Mouse (Mus musculus) liver, embryonic 14.5 days (tissue): ENCODE measurements at regions not wholly inside any gene's neighbourhood (a gene's known extent, or its start where the extent isn't known, plus 50 kb on each side); places are given as distances from the start of the nearest gene placed in this dataset.

Experiments
- CTCF ChIP-seq: IDR thresholded peaks from 2 replicates; pipeline ENCODE4 v1.5.1; 2016; ENCODE audit warnings: antibody characterized with exemption, low read depth, control low read depth
- EP300 ChIP-seq: IDR thresholded peaks from 2 replicates; pipeline ENCODE4 v1.6.1; 2016; ENCODE audit warnings: antibody characterized with exemption, low read depth

DNA sequence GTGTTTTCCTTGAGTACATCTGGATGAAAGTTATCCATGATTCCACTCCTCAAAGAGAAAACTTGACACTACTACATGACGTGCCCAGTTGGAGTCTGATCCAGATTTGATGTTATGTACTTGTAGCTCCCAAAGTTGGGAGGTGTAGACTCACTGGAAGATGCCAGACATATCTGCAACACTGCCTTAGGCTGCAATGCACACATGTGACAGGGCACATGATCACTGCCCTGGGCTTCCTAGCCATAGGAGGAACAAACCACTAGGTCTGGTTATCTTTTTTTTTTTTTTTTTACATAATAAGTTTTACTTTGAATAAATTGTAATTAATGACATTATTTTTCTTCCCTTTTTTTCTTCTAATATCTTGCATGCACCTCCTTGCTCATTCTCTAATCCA lies 185.4 kb downstream of the Fam43a start:
- TF ChIP-seq CTCF = no peak
- TF ChIP-seq EP300 = no peak
